Mouse (Mus musculus) hindbrain, postnatal 0 days (tissue): ENCODE data around the gene Ankrd52. TPM values are rescaled to one million over a fixed set of nuclear protein-coding genes. Genes with fewer than 3 reads are reported as not detected.

Experiments used
- ATAC-seq: fragments of 200-750 bp; cut with Nextera tagmentation; 2 replicates; pipeline ENCODE4 v1.8.0; 2017; ENCODE audit warnings: mild to moderate bottlenecking, moderate TSS enrichment, moderate library complexity
- DNase-seq: peaks from one replicate; pipeline ENCODE4 v3.0.0-alpha.2; 2015; ENCODE audit warnings: low spot score
- H3K27ac ChIP-seq: fragments of 300-500 bp; sonication (generic); 2 replicates; pipeline ENCODE4 v1.5.1; 2014; ENCODE audit warnings: mild to moderate bottlenecking
- H3K27me3 ChIP-seq: fragments of 300-500 bp; sonication (generic); 2 replicates; pipeline ENCODE4 v1.6.1; 2014; ENCODE audit warnings: low read length, mixed read lengths; ENCODE audit not compliant: insufficient read depth
- H3K36me3 ChIP-seq: fragments of 300-500 bp; sonication (generic); 2 replicates; pipeline ENCODE4 v1.6.1; 2014; ENCODE audit warnings: low read length, mixed read lengths; ENCODE audit not compliant: insufficient read depth
- H3K4me1 ChIP-seq: fragments of 300-500 bp; sonication (generic); 2 replicates; pipeline ENCODE4 v1.6.1; 2014; ENCODE audit warnings: antibody characterized with exemption, low read length, mixed read lengths; ENCODE audit not compliant: insufficient read depth
- H3K4me2 ChIP-seq: fragments of 300-500 bp; sonication (generic); 2 replicates; pipeline ENCODE4 v1.6.1; 2014; ENCODE audit warnings: low read depth, mild to moderate bottlenecking, low read length, moderate library complexity, mixed read lengths
- H3K4me3 ChIP-seq: fragments of 300-500 bp; sonication (generic); 2 replicates; pipeline ENCODE4 v1.5.1; 2014; ENCODE audit warnings: low read length
- H3K9ac ChIP-seq: fragments of 300-500 bp; sonication (generic); replicated peaks from 2 replicates; pipeline ENCODE4 v1.6.1; 2014; ENCODE audit warnings: mild to moderate bottlenecking, low read length, moderate library complexity, mixed read lengths
- H3K9me3 ChIP-seq: fragments of 300-500 bp; sonication (generic); 2 replicates; pipeline ENCODE4 v1.6.1; 2016; ENCODE audit warnings: low read length, mixed read lengths
- CTCF ChIP-seq: IDR thresholded peaks from 2 replicates; pipeline ENCODE4 v1.5.1; 2016; ENCODE audit warnings: antibody characterized with exemption, control low read depth, low read depth
- whole genome bisulfite sequencing: fragments of 180-500 bp; shearing (Covaris S2); extraction: QIAGEN DNeasy Blood & Tissue Kit; methylation state at CpG from one replicate; pipeline ENCODE4 v1.1.7; 2014; 5-methylcytosine and 5-hydroxymethylcytosine counted together
- polyA plus RNA-seq: library from polyadenylated mRNA; unstranded; fragments of >200 nt; fragmentation: Nextera tagmentation; extraction: Ambion mirVana; gene quantifications from 2 replicates; pipeline ENCODE4 v1.2.1, GENCODE M21; 2015
- total RNA-seq: library from RNA; depleted of rRNA; stranded (reverse); fragments of >200 nt; gene quantifications from 2 replicates; pipeline ENCODE4 v1.2.3, GENCODE M21; 2014

Gene Ankrd52
- total and polyA plus RNA-seq, 2 experiments from 2014 or later, result 10.6 to 38.8 TPM

DNA sequence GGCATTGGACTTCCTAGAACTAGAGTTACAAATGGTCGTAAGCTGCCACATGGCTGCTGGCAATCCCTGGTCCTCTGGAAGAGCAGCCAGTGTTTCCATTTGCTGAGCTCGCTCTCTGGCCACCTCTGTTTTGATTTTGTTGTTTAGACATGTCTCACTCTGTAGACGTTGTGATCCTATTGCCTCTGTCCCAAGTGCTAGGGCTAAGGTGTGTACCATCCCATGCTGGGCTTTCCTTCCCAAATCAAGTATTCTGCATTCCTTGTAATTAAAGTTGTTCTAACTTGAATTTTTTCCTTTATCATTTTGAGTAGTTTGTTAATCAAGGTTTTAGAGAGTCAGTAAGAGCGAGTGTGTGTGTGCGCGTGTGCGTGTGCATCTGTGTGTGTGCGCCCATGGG is 29.4 kb upstream of the Ankrd52 start:
- H3K27ac ChIP-seq, result no peak overlapping the region
- TF ChIP-seq CTCF, result no peak
- H3K36me3 ChIP-seq, result peaks cover 19% of the 10 kb centered on the region
- H3K27me3 ChIP-seq, result no peaks in the 10 kb centered on the region
- DNase-seq (no peak), ATAC-seq (no peak)
- H3K4me1 ChIP-seq, result peaks cover 4% of the 10 kb centered on the region; the same call in 1 of the 2 replicates
- no peaks in the 10 kb centered on the region for H3K9me3 ChIP-seq
- no peak overlapping the region for H3K4me2 ChIP-seq
- no peak overlapping the region for H3K4me3 ChIP-seq
- no peak overlapping the region for H3K9ac ChIP-seq
- WGBS, result 87% methylated on average over 8 of the region's 8 CpGs

DNA sequence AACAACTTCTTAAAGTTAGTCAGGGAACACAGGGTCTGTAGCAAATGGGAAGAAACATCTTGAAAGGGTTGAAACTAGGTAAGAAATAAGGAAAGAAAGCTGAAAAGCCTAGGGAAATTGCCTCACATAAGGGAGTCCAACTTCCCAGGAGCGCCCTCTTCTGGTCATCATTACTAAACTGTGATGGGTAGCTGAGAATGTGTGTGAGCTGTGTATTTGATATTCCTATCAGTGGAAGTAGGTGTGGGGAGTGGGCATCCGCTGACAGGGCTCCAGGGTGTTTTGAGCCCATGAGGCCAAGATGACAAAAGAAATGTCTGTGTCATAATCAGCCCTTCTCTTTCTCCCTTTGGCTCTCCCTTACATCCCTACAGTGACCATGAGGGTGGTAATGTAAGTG is 18.1 kb upstream of the Ankrd52 start:
- H3K4me2 ChIP-seq, result no peak overlapping the region
- peaks cover 58% of the 10 kb centered on the region for H3K36me3 ChIP-seq
- DNase-seq, result peak; percentile 78
- TF ChIP-seq CTCF, result peak; percentile 70
- WGBS, result 57% methylated on average over 2 of the region's 2 CpGs
- H3K9ac ChIP-seq, result no peak overlapping the region
- no peaks in the 10 kb centered on the region for H3K4me1 ChIP-seq
- no peaks in the 10 kb centered on the region for H3K9me3 ChIP-seq
- no peaks in the 10 kb centered on the region for H3K27me3 ChIP-seq
- H3K4me3 ChIP-seq, result no peak overlapping the region
- ATAC-seq, result no peak
- H3K27ac ChIP-seq, result no peak overlapping the region

DNA sequence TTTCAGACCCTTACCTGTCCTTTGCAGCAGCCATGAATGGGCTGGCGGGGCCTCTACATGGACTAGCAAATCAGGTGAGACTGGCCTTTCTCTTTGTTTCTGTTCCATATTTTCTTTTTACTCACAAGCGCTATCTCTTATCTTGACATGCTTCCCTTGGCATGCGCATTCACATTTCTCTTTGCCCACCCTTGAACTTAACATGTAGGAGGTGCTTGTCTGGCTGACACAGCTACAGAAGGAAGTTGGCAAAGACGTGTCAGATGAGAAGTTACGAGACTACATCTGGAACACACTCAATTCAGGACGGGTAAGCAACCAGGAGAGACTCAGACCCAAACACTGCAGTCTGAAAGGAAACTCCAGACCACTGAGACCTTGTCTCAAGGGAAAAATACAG is 17.7 kb upstream of the Ankrd52 start:
- no peak overlapping the region for H3K27ac ChIP-seq
- no peaks in the 10 kb centered on the region for H3K4me1 ChIP-seq
- peaks cover 54% of the 10 kb centered on the region for H3K36me3 ChIP-seq
- no peaks in the 10 kb centered on the region for H3K9me3 ChIP-seq
- WGBS, result 96% methylated on average over 6 of the region's 6 CpGs
- TF ChIP-seq CTCF, result no peak
- H3K4me3 ChIP-seq, result no peak overlapping the region
- no peak overlapping the region for H3K9ac ChIP-seq
- no peak for DNase-seq
- H3K4me2 ChIP-seq, result no peak overlapping the region
- H3K27me3 ChIP-seq, result no peaks in the 10 kb centered on the region
- ATAC-seq, result no peak

DNA sequence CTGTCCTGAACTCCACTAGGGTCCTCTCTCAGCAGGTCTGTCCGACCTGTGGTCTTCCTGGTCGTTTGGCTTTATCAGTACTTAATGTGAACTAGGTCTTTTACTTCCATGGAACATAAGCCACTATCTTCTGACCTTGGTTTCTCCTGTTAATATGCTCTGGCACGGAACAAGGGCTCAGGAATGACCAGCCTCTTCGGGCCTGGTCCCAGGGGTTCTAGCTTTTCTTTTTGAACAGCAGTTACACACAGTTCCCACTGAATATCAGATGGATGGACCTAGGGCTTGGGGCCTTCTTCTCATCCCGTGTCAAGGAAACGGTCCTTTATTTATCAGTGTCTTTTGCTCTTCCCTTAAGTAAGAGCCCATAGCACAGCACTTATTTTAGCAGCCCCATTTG is 15.1 kb upstream of the Ankrd52 start:
- H3K36me3 ChIP-seq, result peaks cover 42% of the 10 kb centered on the region
- no peak overlapping the region for H3K27ac ChIP-seq
- H3K4me1 ChIP-seq, result no peaks in the 10 kb centered on the region
- H3K27me3 ChIP-seq, result no peaks in the 10 kb centered on the region
- H3K4me3 ChIP-seq, result no peak overlapping the region
- no peaks in the 10 kb centered on the region for H3K9me3 ChIP-seq
- H3K4me2 ChIP-seq, result no peak overlapping the region
- WGBS, result 94% methylated on average over 6 of the region's 6 CpGs
- no peak for TF ChIP-seq CTCF
- no peak overlapping the region for H3K9ac ChIP-seq
- ATAC-seq, result no peak
- no peak for DNase-seq

DNA sequence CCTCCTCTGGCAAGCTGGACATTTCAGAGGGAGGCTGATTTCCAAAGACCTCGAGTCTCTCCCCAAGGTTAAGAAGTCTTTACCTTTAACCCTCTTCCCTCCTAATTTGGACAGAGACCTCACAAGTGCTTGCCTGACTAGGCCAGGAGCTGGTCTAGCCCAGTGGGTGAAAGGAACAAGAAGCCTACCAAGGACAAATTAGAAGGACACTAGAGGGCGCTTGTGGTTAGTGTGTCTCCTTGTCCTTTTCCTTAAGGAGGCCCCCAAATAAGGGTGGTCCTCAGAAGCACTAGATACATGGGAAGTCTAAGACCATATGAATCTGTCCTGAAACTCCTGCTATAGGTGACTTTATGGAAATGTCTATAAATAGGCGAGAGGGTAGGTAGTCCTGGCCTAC is 14.3 kb upstream of the Ankrd52 start:
- no peak overlapping the region for H3K4me2 ChIP-seq
- H3K27me3 ChIP-seq, result no peaks in the 10 kb centered on the region
- peaks cover 4% of the 10 kb centered on the region; the same call in 1 of the 2 replicates for H3K4me1 ChIP-seq
- 47% methylated on average over 3 of the region's 3 CpGs for WGBS
- H3K36me3 ChIP-seq, result peaks cover 42% of the 10 kb centered on the region
- DNase-seq (peak; percentile 81), ATAC-seq (peak; percentile 58)
- no peak overlapping the region for H3K9ac ChIP-seq
- no peak overlapping the region for H3K27ac ChIP-seq
- H3K4me3 ChIP-seq, result no peak overlapping the region
- H3K9me3 ChIP-seq, result no peaks in the 10 kb centered on the region
- peak; percentile 68 for TF ChIP-seq CTCF

GRCm38 (mm10) chr10:128367899-128368401 is 9.0 kb upstream of the Ankrd52 start:
- no peak for TF ChIP-seq CTCF
- DNase-seq, result peak; percentile 36

DNA sequence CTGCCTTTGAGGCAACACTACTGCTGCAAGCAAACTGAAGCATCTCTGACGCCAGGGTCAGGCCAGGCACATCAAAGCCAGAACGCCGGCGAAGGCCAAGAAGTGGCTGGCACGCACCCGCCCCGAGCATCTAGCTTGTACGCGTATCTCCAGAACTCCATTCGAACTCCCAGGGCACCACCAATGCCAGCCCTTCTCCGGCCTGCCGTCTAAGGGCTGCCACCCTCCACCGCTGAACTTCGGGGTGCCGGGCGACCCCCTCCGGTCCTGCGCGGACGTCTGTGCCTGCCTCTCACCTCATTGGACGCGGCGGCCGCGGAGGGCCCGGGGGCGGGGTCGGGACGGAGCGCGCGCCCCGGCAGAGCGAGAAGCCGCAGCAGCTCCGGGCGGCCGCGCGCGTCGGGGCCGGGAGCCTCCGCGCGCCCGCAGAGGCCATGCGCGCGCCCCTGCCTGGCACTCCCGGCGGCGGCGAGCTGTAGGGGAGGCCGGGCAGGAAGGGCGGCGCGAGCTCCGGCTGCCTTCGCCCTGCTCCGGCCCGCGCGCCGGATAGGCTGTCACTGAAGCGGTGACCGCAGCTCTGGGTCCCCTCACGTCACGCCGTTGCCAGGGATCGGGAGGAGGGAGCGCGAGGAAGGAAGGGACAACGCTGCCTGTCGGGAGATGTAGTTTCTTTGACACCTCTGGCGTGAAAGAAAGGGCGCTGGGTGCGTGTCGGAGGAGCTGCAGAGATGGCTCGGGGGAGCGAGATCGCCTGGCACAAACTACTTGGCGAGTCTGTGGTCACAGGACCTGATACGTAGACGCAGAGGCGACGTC is 8.3 kb upstream of the Ankrd52 start, which contains the start of gene Coq10a:
Coq10a (minus strand) TSS at position 596 of the 816 bp plus-strand sequence.
- TF ChIP-seq CTCF, result no peak
- H3K27me3 ChIP-seq, result no peaks in the 10 kb centered on the region
- DNase-seq, result peak; percentile 96
- peak within 1 kb of the TSS; percentile 62 for H3K4me3 ChIP-seq
- H3K4me2 ChIP-seq, result peak within 1 kb of the TSS; percentile 90
- peak within 1 kb of the TSS; percentile 76 for H3K9ac ChIP-seq
- peak within 1 kb of the TSS; percentile 95 for H3K27ac ChIP-seq
- peaks cover 15% of the 10 kb centered on the region for H3K4me1 ChIP-seq
- peak; percentile 97 for ATAC-seq
- under 1% methylated on average over 81 of the region's 87 CpGs for WGBS
- H3K9me3 ChIP-seq, result no peaks in the 10 kb centered on the region
- H3K36me3 ChIP-seq, result peaks cover 2% of the 10 kb centered on the region; the same call in 1 of the 2 replicates

More at GRCm38 (mm10) chr10:128367899-128368401, 9.0 kb upstream of the Ankrd52 start:
- Histone ChIP-seq H3K36me3 (peaks cover 8% of the 10 kb centered on the region; the same call in 1 of the 2 replicates), H3K4me2 (peak overlapping the region; percentile 90), H3K9me3 (no peaks in the 10 kb centered on the region), H3K27me3 (no peaks in the 10 kb centered on the region), H3K27ac (peak overlapping the region; percentile 95), H3K4me3 (peak overlapping the region; percentile 62), H3K4me1 (peaks cover 15% of the 10 kb centered on the region), H3K9ac (peak overlapping the region; percentile 76)
- no peak for ATAC-seq
- 11% methylated on average over 19 of the region's 19 CpGs for WGBS
